Mouse (Mus musculus) urinary bladder, postnatal 10 days (tissue): ENCODE data around the gene Fzd1.

ENCODE experiments used
- DNase-seq: peaks from one replicate; pipeline ENCODE4 v3.0.0; 2022; ENCODE audit warnings: low spot score

The Fzd1 gene

GRCm38 (mm10) chr5:4753161-4753560 lies 4.7 kb downstream of the Fzd1 start:
- no peak for DNase-seq

- DNase-seq: no peak
Observed at GRCm38 (mm10) chr5:4742722-4743121, 15.1 kb downstream of the Fzd1 start.

GRCm38 (mm10) chr5:4737013-4737412 lies 20.8 kb downstream of the Fzd1 start:
- no peak for DNase-seq

GRCm38 (mm10) chr5:4735461-4735860 lies 22.4 kb downstream of the Fzd1 start:
- DNase-seq: no peak

GRCm38 (mm10) chr5:4733239-4733638 lies 24.6 kb downstream of the Fzd1 start:
- no peak for DNase-seq

- DNase-seq: no peak
Observed at GRCm38 (mm10) chr5:4732241-4733229, 25.3 kb downstream of the Fzd1 start.

GRCm38 (mm10) chr5:4731743-4732215 lies 26.1 kb downstream of the Fzd1 start:
- no peak for DNase-seq

GRCm38 (mm10) chr5:4731064-4731463 lies 26.8 kb downstream of the Fzd1 start:
- no peak for DNase-seq
